Mouse (Mus musculus) small intestine, adult 2 months (tissue): ENCODE data around the gene Crnkl1.

ENCODE experiments used
- CTCF ChIP-seq: fragments of 200-500 bp; IDR thresholded peaks from 2 replicates; pipeline ENCODE4 v1.5.1; 2012; ENCODE audit warnings: low read depth, mild to moderate bottlenecking, control low read depth, inconsistent platforms, low read length, moderate library complexity, mixed read lengths; ENCODE audit not compliant: insufficient replicate concordance, insufficient read length; ENCODE audit errors: extremely low read depth
- POLR2A ChIP-seq: fragments of 200-500 bp; IDR thresholded peaks from 2 replicates; pipeline ENCODE4 v1.6.1; 2012; ENCODE audit warnings: low read depth, mild to moderate bottlenecking, control low read depth, inconsistent platforms, low read length, moderate library complexity

DNA sequence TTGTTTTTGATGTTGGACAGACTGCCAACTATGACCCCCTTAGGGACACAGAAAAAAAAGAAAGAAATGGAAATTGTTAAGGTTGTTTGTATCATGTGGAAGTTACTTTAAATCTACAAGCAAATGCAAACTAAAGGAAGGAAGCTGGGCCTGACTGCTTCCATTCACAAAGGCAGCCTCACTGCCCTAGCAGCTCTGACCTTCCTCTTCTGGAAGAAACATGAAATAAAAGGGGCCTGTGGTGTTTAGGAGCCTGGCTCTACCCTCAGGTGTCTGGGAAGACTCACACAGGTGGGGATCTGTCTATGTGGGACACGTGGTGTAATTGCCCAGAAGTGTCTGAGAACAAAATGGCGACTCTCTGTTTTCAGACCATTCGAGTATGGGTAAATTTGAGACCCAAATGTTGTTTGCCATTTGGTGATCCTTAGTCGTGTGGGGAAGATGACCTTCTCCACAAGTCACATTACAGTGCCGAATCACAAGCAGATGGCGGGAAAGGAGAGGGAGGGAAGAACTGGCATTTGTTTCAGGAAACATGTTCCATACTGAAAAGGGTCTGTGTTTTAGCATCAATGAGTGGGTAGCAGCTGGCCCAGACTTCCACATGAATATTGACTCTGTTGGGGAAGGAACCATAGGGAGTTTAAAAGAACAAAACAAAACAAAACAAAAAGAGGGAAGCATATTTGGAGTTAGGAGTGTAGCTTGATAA lies 45.9 kb downstream of the Crnkl1 start:
- TF ChIP-seq POLR2A: no peak
- TF ChIP-seq CTCF: no peak
